Mouse (Mus musculus) layer of hippocampus, adult 11-12 months (tissue): ENCODE results near the gene Etv6.

Experiments used
- DNase-seq: peaks from one replicate; pipeline ENCODE4 v3.0.0; 2022; ENCODE audit warnings: low spot score

Gene Etv6

DNA sequence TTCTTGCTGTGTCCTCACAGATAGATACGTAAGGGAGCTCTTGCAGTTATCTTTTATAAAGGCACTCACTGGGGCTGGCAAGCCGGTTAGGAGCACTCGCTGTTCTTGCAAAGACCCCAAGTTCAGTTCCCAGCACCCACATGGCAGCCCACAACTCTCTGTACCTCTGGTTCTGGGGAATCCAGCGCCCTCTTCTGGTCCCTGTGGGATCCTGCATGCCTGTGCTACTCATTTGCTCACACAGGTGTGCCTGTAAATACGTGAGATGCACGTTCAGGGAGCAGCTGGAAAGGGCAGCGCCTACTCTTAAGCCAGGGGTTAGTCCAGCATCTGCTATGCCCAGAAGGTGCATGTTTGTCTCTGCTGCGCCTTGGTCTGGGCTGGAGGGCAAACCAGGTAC lies 224.4 kb downstream of the Etv6 start:
- no peak for DNase-seq

- DNase-seq: no peak
Measured at GRCm38 (mm10) chr6:134261904-134262303, 226.4 kb downstream of the Etv6 start.

DNA sequence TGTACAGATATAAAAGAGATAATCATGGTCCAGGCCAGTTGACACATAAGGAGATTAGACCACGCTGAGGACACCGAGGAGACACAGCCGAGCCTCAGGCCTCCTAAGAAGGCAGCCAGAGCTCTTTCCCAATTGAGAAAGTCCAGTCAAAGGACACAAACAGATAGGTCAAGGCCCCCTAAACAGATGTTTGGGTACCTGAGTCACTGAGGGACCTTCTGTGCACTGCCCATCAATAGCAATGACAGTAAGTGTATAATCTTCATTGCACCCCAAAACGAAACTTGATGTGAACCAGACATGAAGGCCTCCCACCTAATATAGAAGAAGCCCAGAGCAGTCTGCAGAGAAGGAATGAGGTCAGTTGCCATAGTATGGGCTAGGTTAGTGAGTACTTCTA lies 226.9 kb downstream of the Etv6 start:
- DNase-seq: no peak

GRCm38 (mm10) chr6:134262911-134263607 lies 227.6 kb downstream of the Etv6 start:
- DNase-seq: no peak

DNA sequence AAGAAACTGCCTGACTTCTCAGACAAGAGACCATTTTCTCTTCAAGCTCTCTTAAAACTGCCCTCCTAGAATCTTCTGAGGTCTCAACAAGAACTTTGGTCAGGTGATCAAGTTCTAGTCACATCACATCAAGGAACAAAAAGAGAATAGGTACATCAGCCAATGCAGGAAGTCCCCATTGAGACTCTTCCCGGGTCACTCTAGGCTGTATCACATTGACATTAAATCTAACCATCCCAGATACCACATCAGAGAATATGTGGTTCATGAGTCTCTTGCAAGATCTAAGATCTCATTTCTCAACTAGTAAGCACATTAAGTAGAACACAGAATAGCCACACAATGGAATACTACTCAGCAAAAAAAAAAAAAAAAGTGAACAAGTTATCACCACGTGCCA lies 238.4 kb downstream of the Etv6 start:
- no peak for DNase-seq

DNA sequence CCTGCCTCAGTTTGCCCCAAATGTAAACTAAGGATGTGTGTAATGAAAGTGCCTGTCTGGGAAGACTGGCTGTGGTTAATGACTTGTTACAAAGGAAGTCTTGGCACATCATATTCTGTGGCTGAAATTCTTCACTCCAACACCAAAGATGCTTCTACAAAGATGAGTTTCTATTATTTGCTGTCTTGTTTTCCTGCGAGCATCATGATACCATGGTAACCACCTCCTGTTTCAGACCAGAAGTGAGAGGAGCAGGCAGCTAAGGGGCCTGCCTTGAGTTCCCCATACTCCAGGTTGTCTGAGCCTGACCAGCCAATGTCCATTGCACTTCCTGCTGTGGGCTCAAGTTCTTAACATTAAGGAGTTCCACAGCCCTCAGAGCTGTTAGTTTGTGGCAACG lies 241.5 kb downstream of the Etv6 start:
- DNase-seq: no peak

- no peak for DNase-seq
Measured at GRCm38 (mm10) chr6:134282095-134282494, 246.6 kb downstream of the Etv6 start.

GRCm38 (mm10) chr6:134291823-134292222 lies 256.3 kb downstream of the Etv6 start:
- no peak for DNase-seq

- DNase-seq: no peak
Measured at GRCm38 (mm10) chr6:134292404-134292803, 256.9 kb downstream of the Etv6 start.

DNA sequence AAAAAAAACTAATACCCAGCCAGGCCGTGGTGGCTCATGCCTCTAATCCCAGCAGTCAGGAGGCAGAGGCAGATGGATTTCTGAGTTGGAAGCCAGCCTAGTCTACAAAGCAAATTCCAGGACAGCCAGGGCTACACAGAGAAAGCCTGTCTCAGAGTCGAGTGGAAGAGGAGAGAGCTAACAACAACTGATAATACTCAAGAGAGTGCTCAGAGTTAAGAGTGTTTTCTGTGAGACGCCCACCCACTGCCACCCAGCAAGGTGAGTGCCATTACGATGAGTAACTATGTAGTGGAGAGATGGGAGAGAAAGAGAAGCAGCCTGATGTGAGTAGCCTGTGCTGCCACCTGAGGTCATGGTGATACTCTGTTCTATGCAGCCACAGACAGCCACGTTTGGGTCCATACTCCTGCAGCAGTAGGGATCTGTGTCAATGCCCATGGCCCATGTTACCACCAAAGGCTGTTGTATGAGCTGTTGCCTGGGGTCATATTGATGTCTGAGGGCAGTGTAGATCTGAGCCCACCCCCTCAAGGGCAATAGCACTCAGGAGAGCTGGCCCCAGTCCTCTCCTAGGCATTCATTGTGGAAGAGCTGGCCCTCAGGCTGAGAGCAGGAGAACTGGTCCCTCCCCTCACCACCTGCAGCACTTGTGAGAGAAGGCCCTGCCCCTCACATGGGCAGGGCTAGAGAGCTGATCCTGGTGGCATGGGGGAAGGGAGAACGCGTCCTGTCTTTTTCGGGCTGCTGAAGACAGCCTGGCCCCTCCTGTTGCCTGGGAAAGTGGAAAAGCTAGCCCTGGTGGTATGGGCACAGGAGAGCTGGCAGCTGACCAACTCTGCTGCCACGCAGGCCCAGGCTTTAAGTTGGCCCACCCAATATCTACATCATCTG lies 258.4 kb downstream of the Etv6 start:
- DNase-seq: no peak

DNA sequence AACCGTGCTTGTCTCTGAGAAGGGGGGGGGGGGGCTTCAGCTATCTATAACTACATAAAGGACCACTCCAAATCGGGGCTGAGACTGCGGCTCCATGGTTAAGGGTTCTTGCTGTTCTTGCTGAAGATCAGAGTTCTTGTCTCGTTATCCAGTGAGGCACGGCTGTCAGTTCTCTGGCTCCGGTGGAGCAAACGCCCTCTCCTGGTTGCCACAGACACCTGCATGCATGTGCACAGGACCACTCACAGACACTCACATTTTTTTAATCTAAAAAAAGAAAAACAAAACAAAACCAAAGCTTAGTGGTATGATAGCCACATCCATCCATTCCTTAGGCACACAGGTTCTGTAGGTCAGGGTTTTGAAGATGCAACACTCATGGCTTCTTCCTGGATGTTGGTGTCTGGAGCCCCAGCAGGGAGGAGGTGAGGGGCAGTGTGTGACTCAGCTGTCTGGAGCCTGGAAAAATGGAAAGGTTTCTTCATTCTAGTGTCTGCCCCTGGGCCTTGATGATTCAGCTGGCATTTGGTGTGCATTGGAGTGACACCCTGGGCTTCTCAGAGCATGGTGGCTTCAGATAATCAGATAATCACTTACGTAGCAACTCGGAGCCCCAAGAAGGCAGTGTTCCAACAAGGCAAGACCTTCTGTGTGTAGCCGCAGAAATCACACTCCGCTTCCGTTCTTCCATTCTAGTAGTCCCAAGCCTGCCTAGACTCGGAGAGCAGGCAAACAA lies 262.6 kb downstream of the Etv6 start:
- no peak for DNase-seq

- no peak for DNase-seq
Measured at GRCm38 (mm10) chr6:134301951-134302350, 266.5 kb downstream of the Etv6 start.

DNA sequence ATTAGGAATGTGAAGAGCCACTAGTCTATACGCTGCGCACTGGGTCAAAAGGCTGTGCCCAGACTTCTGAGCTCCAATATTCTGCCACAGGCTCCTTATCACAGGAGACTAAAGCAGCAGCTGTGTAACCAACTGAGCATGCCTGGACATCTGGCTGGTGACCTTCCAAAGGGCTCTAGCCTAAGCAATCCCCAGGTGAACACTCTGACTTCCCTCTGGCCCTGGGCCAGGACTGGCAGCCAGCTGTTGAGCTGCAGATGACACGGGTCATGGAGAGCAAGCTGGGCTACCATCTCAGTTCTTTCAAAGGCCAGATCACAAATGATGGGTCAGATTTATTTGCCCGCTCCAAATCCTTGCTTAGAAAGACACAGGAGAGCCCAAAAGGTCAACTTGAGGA lies 275.8 kb downstream of the Etv6 start:
- DNase-seq: no peak

DNA sequence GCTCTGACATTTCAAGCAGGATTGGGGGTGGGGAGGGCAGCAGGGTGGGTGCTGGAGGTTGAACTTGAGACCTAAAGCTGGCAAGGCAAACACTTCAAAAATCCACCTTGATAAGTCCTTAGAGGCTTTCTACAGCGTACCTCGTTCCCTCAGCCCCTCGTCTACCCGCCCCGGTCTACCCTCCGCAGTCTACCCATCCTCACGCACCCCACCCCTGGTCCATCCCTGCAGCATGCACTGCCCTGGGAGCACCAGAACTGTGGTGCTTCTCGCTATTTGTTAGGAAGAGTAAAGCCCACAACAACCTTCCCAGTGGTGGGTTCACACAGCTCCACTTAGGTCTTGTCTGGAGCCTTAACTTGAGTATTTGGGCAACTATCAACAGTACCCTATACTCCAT lies 277.1 kb downstream of the Etv6 start:
- no peak for DNase-seq

- DNase-seq: peak; percentile 53
Measured at GRCm38 (mm10) chr6:134317371-134317770, 281.9 kb downstream of the Etv6 start.
